In genomic region chr5:131775222-131775621, GRCm38 (mm10) we compare ENCODE assay signal across 9 mouse cellular contexts.
A peak's percentile ranks its signal among the peaks of the same experiment; 100 is the strongest.
DNase-seq lines count a peak whose midpoint lies in the region; ATAC-seq and TF ChIP-seq lines count a peak whose summit lies in the region.
"Had no signal": no experiment of that assay in that cellular context is flagged by ENCODE, and none has a peak within 500 bp of the region (broad histone marks: within the 10 kb centered on the region; RNA-seq: fewer than 3 reads in every experiment).

No protein-coding gene starts in this region.

- no peak overlapping the region for H3K4me3 ChIP-seq in forebrain, embryonic 16.5 days (replicated peaks; ENCODE audit: low read length)
- peak overlapping the region; percentile 9; the same call in 1 of the 2 replicates for H3K4me3 ChIP-seq in limb, embryonic 12.5 days (replicated peaks)
- no peak overlapping the region for H3K4me3 ChIP-seq in stomach, postnatal 0 days (ENCODE audit: low read depth, low read length)
- H3K4me3 ChIP-seq: liver, embryonic 15.5 days had no signal

- no peak for TF ChIP-seq EP300 in stomach, postnatal 0 days (optimal IDR thresholded peaks at IDR 0.05)

- no peaks in the 10 kb centered on the region for H3K27me3 ChIP-seq in forebrain, embryonic 16.5 days (replicated peaks; ENCODE audit: control insufficient read depth, insufficient read depth, low read length)
- H3K27me3 ChIP-seq in limb, embryonic 12.5 days = peaks cover 4% of the 10 kb centered on the region
- H3K27me3 ChIP-seq in stomach, postnatal 0 days (ENCODE audit: control insufficient read depth, insufficient read depth, low read length) = no peaks in the 10 kb centered on the region
- H3K27me3 ChIP-seq: liver, embryonic 15.5 days had no signal

- peak; percentile 92 for ATAC-seq in forebrain, embryonic 16.5 days
- ATAC-seq in limb, embryonic 12.5 days (ENCODE audit: insufficient number of reproducible peaks, insufficient read depth, low FRiP score, low TSS enrichment, low read depth) = peak; percentile 70
- no peak for ATAC-seq in stomach, postnatal 0 days (ENCODE audit: low FRiP score, low TSS enrichment)
- ATAC-seq in activated CD4-positive, CD25-positive, alpha-beta regulatory T cell, adult 4 months = no peak

- 7% methylated on average over 12 of the region's 12 CpGs for WGBS in forebrain, embryonic 16.5 days
- WGBS in limb, embryonic 12.5 days = 9% methylated on average over 12 of the region's 12 CpGs
- 66% methylated on average over 12 of the region's 12 CpGs for WGBS in stomach, postnatal 0 days

- peak; percentile 10 for DNase-seq in R1 (ENCODE audit: low read depth, low spot score)
- DNase-seq in cerebellum, adult 18-20 months = peak; percentile 90 to 93
- DNase-seq in thymus, postnatal 0 days (ENCODE audit: low spot score) = no peak
- no peak for DNase-seq in stomach, postnatal 0 days (ENCODE audit: low spot score)
- DNase-seq in left cerebral cortex, adult 11 months (ENCODE audit: low spot score) = no peak

- H3K9me3 ChIP-seq in forebrain, embryonic 16.5 days (ENCODE audit: control insufficient read depth, low read length) = no peaks in the 10 kb centered on the region
- H3K9me3 ChIP-seq in limb, embryonic 12.5 days = no peaks in the 10 kb centered on the region; the same call in 1 of the 2 replicates
- no peaks in the 10 kb centered on the region for H3K9me3 ChIP-seq in stomach, postnatal 0 days (ENCODE audit: control insufficient read depth, low read length)
- H3K9me3 ChIP-seq: liver, embryonic 15.5 days had no signal

- no peak for TF ChIP-seq CTCF in stomach, postnatal 0 days (IDR thresholded peaks at IDR 0.05; ENCODE audit: low read depth)

- peak overlapping the region; percentile 52 for H3K27ac ChIP-seq in forebrain, embryonic 16.5 days (ENCODE audit: low read length)
- H3K27ac ChIP-seq in limb, embryonic 12.5 days = peak overlapping the region; percentile 86
- no peak overlapping the region for H3K27ac ChIP-seq in stomach, postnatal 0 days (replicated peaks)
- H3K27ac ChIP-seq: liver, embryonic 15.5 days had no signal

- H3K4me1 ChIP-seq in forebrain, embryonic 16.5 days (replicated peaks; ENCODE audit: control insufficient read depth, insufficient read depth, low read length) = peaks cover 28% of the 10 kb centered on the region
- H3K4me1 ChIP-seq in limb, embryonic 12.5 days (replicated peaks) = peaks cover 36% of the 10 kb centered on the region
- H3K4me1 ChIP-seq in stomach, postnatal 0 days (replicated peaks; ENCODE audit: control insufficient read depth, insufficient read depth) = no peaks in the 10 kb centered on the region
- H3K4me1 ChIP-seq: liver, embryonic 15.5 days had no signal

- H3K4me2 ChIP-seq in forebrain, embryonic 16.5 days (ENCODE audit: low read length) = 0 out of 2 replicates have a peak overlapping the region, but pooled peaks have one; percentile 14
- H3K4me2 ChIP-seq in limb, embryonic 12.5 days = peak overlapping the region; percentile 47
- no peak overlapping the region for H3K4me2 ChIP-seq in stomach, postnatal 0 days (replicated peaks; ENCODE audit: low read depth)
- H3K4me2 ChIP-seq: liver, embryonic 15.5 days had no signal

- H3K36me3 ChIP-seq in forebrain, embryonic 16.5 days (ENCODE audit: control insufficient read depth, insufficient read depth) = no peaks in the 10 kb centered on the region
- H3K36me3 ChIP-seq in limb, embryonic 12.5 days = no peaks in the 10 kb centered on the region
- no peaks in the 10 kb centered on the region for H3K36me3 ChIP-seq in stomach, postnatal 0 days (ENCODE audit: control insufficient read depth, insufficient read depth, low read length)
- H3K36me3 ChIP-seq: liver, embryonic 15.5 days had no signal

- no peak overlapping the region for H3K9ac ChIP-seq in forebrain, embryonic 16.5 days (replicated peaks; ENCODE audit: low read depth, low read length)
- no peak overlapping the region for H3K9ac ChIP-seq in limb, embryonic 12.5 days (replicated peaks)
- H3K9ac ChIP-seq in stomach, postnatal 0 days (ENCODE audit: low read length) = no peak overlapping the region
- H3K9ac ChIP-seq: liver, embryonic 15.5 days had no signal

Comparison
In these comparisons a context has a peak if more than half of its experiments do, and no peak if none do; other contexts are left out.
1. DNase-seq: peak in R1 (single experiment) and cerebellum, adult 18-20 months (2 of 2); none in thymus, postnatal 0 days (single experiment), stomach, postnatal 0 days (single experiment) and left cerebral cortex, adult 11 months (single experiment).
2. ATAC-seq: peak in forebrain, embryonic 16.5 days (single experiment) and limb, embryonic 12.5 days (single experiment); none in stomach, postnatal 0 days (single experiment) and activated CD4-positive, CD25-positive, alpha-beta regulatory T cell, adult 4 months (single experiment).